Mouse (Mus musculus) MEL (cell line): ENCODE results near the gene Ptgis.

Experiments
- HCFC1 ChIP-seq: IDR thresholded peaks from 2 replicates; pipeline ENCODE4 v1.6.1; 2012; ENCODE audit warnings: low read depth, mild to moderate bottlenecking, inconsistent platforms, low read length, improper control_type of control experiment, moderate library complexity
- POLR2AphosphoS2 ChIP-seq: IDR thresholded peaks from 2 replicates; pipeline ENCODE4 v1.6.1; 2011; ENCODE audit warnings: low read length, improper control_type of control experiment
- RCOR1 ChIP-seq: IDR thresholded peaks from 2 replicates; pipeline ENCODE4 v1.6.1; 2012; ENCODE audit warnings: low read depth, mild to moderate bottlenecking, inconsistent platforms, low read length, improper control_type of control experiment

GRCm38 (mm10) chr2:167272706-167273105 lies 32.3 kb upstream of the Ptgis start:
- no peak for TF ChIP-seq RCOR1
- no peak for TF ChIP-seq POLR2AphosphoS2
- no peak for TF ChIP-seq HCFC1
